Mouse (Mus musculus) MEL (cell line): ENCODE data around the gene Olfr547.

Source experiments
- CHD2 ChIP-seq: IDR thresholded peaks from 2 replicates; pipeline ENCODE4 v1.6.1; 2011; ENCODE audit warnings: low read length, improper control_type of control experiment
- CTCF ChIP-seq, 3 experiments: IDR thresholded peaks in 2 of 3; conservative IDR thresholded peaks in 1 of 3; 2 replicates each; pipeline ENCODE4 v1.5.1; 2011 to 2012; ENCODE audit warnings: low read length in 3 of 3, low read depth in 2 of 3, mild to moderate bottlenecking in 2 of 3, improper control_type of control experiment in 1 of 3, inconsistent platforms in 1 of 3, mixed read lengths in 1 of 3, moderate library complexity in 1 of 3; ENCODE audit not compliant: control insufficient read depth in 1 of 3, insufficient read depth in 1 of 3, poor library complexity in 1 of 3, severe bottlenecking in 1 of 3
- GATA1 ChIP-seq: IDR thresholded peaks from 2 replicates; pipeline ENCODE4 v1.6.1; 2011; ENCODE audit warnings: low read depth, low read length, improper control_type of control experiment
- HCFC1 ChIP-seq: IDR thresholded peaks from 2 replicates; pipeline ENCODE4 v1.6.1; 2012; ENCODE audit warnings: low read depth, mild to moderate bottlenecking, inconsistent platforms, low read length, improper control_type of control experiment, moderate library complexity
- POLR2A ChIP-seq, 2 experiments: IDR thresholded peaks; 2 replicates each; pipeline ENCODE4 v1.6.1; 2011 to 2012; ENCODE audit warnings: low read length in 2 of 2, mild to moderate bottlenecking in 2 of 2, control low read depth in 1 of 2, improper control_type of control experiment in 1 of 2, low read depth in 1 of 2, moderate library complexity in 1 of 2; ENCODE audit not compliant: control insufficient read depth in 1 of 2, insufficient read depth in 1 of 2, poor library complexity in 1 of 2
- ZC3H11A ChIP-seq: IDR thresholded peaks from 2 replicates; pipeline ENCODE4 v1.6.1; 2012; ENCODE audit warnings: low read depth, mild to moderate bottlenecking, inconsistent platforms, low read length, improper control_type of control experiment
- ZKSCAN1 ChIP-seq: IDR thresholded peaks from 2 replicates; pipeline ENCODE4 v1.6.1; 2012; ENCODE audit warnings: low read depth, mild to moderate bottlenecking, inconsistent platforms, low read length, improper control_type of control experiment, moderate library complexity

- TF ChIP-seq CHD2 (no peak), CTCF (IDR thresholded peaks at IDR 0.05 in 2 of 3, conservative IDR thresholded peaks at IDR 0.05 in 1 of 3; ENCODE audit: control insufficient read depth in 1 of 3, insufficient read depth in 1 of 3, low read depth in 2 of 3, low read length in 3 of 3, poor library complexity in 1 of 3, severe bottlenecking in 1 of 3) (no peak), ZC3H11A (no peak), POLR2A (IDR thresholded peaks at IDR 0.05; ENCODE audit: control insufficient read depth in 1 of 2, insufficient read depth in 1 of 2, low read depth in 1 of 2, low read length in 2 of 2, poor library complexity in 1 of 2) (no peak), GATA1 (no peak), HCFC1 (no peak), ZKSCAN1 (no peak)
Observed at GRCm38 (mm10) chr7:102534449-102534848, at the start of gene Olfr547.
